Mouse (Mus musculus) kidney, adult 2 months (tissue): ENCODE measurements around the gene Actr1b.

Experiments used
- CTCF ChIP-seq: fragments of 200-500 bp; conservative IDR thresholded peaks from 2 replicates; pipeline ENCODE4 v1.5.1; 2011; ENCODE audit warnings: low read depth, mild to moderate bottlenecking, control low read depth, low read length, moderate library complexity, mixed read lengths; ENCODE audit not compliant: insufficient read depth, insufficient read length
- POLR2A ChIP-seq: fragments of 200-500 bp; IDR thresholded peaks from one replicate; pipeline ENCODE4 v1.6.1; 2011; ENCODE audit warnings: low read depth, low read length, control low read depth

DNA sequence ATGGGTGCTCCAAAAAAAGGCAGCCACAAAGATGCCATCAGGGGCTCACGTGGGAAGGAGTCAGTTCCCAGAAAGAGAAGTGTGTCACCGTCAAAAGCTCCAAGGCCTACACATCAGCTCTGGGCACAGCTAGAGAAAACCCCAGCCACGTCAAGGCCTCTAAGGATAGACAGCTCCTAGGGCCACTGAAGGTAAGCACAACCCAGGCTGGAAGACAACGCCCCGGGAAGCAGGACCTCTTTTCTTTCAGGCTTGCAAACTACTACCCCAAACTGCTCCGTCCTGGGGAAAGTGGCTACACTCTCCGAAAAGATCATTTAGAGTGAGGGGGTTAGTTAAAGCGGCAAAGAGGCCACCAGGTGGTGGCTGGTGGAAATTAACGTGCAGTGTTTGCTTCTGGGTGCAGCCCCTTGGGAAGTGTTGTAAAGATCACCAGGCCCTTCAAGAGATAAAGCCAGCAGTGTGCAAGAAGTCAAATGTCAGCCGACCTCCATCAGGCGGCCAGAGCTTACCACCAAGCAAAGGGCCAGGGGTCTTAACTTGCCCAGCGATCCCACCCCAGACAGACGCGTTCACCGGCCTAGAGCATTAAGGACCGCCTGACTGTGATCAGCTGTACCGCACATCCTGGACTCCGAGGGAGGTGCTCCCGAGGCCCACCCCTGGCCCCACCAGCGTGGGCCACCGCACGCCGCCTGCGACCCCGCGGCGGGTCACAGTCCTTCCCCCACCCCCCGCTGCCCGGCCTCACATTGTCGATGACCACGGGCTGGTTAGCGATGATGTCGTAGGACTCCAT lies 5.0 kb downstream of the Actr1b start:
- TF ChIP-seq CTCF (peak; percentile 41; the same call in 1 of the 2 replicates), POLR2A (no peak)
